Mouse (Mus musculus) neural tube, embryonic 10.5 days (tissue): Measurements from ENCODE around the gene Cdsn.

Experiments used
- DNase-seq: peaks from one replicate; pipeline ENCODE4 v3.0.0-alpha.2; 2017; ENCODE audit warnings: low spot score; ENCODE audit errors: extremely low spot score

Gene Cdsn

GRCm38 (mm10) chr17:35534343-35534742, 17.6 kb upstream of the Cdsn start:
- DNase-seq = peak; percentile 67

- DNase-seq = no peak
Measured at GRCm38 (mm10) chr17:35537421-35537820, 14.5 kb upstream of the Cdsn start.

GRCm38 (mm10) chr17:35538476-35538875, 13.5 kb upstream of the Cdsn start:
- no peak for DNase-seq

GRCm38 (mm10) chr17:35539540-35539939, 12.4 kb upstream of the Cdsn start:
- DNase-seq = no peak

GRCm38 (mm10) chr17:35542761-35543411, 9.0 kb upstream of the Cdsn start:
- no peak for DNase-seq

GRCm38 (mm10) chr17:35543412-35543861, 8.5 kb upstream of the Cdsn start:
- DNase-seq = no peak

- DNase-seq = no peak
Measured at GRCm38 (mm10) chr17:35544001-35544400, 7.9 kb upstream of the Cdsn start.

GRCm38 (mm10) chr17:35544680-35545079, 7.2 kb upstream of the Cdsn start:
- peak; percentile 66 for DNase-seq

- DNase-seq = no peak
Measured at GRCm38 (mm10) chr17:35547465-35547864, 4.5 kb upstream of the Cdsn start.

GRCm38 (mm10) chr17:35548636-35549035, 3.3 kb upstream of the Cdsn start:
- DNase-seq = no peak

GRCm38 (mm10) chr17:35549437-35550142, 2.3 kb upstream of the Cdsn start:
- DNase-seq = no peak

GRCm38 (mm10) chr17:35550143-35550494, 1.8 kb upstream of the Cdsn start:
- no peak for DNase-seq

- DNase-seq = no peak
Measured at GRCm38 (mm10) chr17:35550871-35551270, 1.1 kb upstream of the Cdsn start.

- no peak for DNase-seq
Measured at GRCm38 (mm10) chr17:35554321-35554720, 2.4 kb downstream of the Cdsn start.

- DNase-seq = no peak
Measured at GRCm38 (mm10) chr17:35554761-35555397, 3.0 kb downstream of the Cdsn start.

- no peak for DNase-seq
Measured at GRCm38 (mm10) chr17:35556186-35556765, 4.3 kb downstream of the Cdsn start.

GRCm38 (mm10) chr17:35556812-35557211, 4.9 kb downstream of the Cdsn start:
- DNase-seq = no peak

GRCm38 (mm10) chr17:35557351-35557750, 5.4 kb downstream of the Cdsn start:
- DNase-seq = no peak

GRCm38 (mm10) chr17:35558216-35558615, 6.3 kb downstream of the Cdsn start:
- no peak for DNase-seq

GRCm38 (mm10) chr17:35567150-35567549, 15.2 kb downstream of the Cdsn start, which contains the start of gene 2300002M23Rik:
2300002M23Rik (plus strand) TSS chr17:35567450.
- no peak for DNase-seq

- DNase-seq = no peak
Measured at GRCm38 (mm10) chr17:35567767-35568166, 15.8 kb downstream of the Cdsn start.
